Mouse (Mus musculus): Measurements from ENCODE around the gene Hist2h4. TPM values are rescaled to one million over a fixed set of nuclear protein-coding genes. Genes with fewer than 3 reads are reported as not detected.
A peak's percentile ranks its signal among the peaks of the same experiment; 100 is the strongest.
"Not testable (repeated sequence)": the region's sequence is repeated elsewhere in the genome, so short reads cannot be mapped to it uniquely, and the experiment has no call there.

Gene Hist2h4
- total RNA-seq, 4 experiments from 2014 or later = 27.4 to 37.9 (median 32.5) TPM

GRCm38 (mm10) chr3:96268776-96269378, 5.8 kb upstream of the Hist2h4 start:
- DNase-seq = not testable (repeated sequence)

DNA sequence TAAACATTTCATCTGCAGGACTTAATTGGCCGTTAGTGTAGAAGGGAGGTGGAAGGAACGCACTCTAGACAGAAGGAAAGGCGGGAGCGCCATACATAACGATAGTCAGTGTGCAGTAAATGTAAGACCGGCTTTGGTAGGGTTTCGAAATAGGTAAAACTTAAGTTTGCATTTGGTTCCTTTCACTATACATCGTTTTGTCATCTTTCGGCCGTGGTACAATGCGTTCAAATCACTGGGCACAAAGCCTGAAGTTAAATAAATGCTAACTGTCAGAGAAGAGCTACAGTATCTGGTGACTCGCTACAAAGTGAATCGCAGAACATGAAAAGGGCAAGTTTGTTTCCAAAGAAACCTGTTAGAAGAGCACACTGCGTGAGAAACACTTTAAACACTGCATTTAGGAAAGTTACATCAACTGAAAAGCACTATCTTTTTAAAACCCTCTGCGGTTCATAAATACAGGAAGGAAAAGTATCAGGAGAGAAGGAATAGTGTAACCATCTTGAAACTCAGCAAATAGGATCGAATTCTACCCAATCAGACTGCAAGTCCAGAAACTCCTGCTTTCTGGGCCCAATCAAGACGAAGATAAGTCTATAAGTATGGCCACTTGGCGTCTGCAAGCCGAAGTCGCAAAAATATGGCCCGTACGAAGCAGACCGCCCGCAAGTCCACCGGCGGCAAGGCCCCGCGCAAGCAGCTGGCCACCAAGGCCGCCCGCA, 5.1 kb upstream of the Hist2h4 start, which contains the start of gene Hist2h3b:
Hist2h3b (plus strand) TSS at position 604 of the 725 bp plus-strand sequence.
- DNase-seq = peak; percentile 74

DNA sequence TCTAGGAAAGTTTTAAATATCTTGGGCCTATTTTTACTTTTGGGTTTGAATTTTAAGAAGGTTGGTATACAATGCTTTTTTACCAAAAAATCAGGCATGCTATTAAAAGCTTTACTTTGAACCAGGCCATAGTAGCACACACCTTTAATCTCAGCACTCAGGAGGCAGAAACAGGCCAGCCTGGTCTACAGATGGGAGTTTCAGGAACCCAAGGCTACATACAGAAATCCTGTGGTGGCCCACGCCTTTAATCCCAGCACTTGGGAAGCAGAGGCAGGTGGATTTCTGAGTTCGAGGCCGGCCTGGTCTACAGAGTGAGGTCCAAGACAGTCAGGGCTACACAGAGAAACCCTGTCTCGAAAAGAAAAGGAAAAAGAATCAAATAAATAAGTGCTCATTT, 4.4 kb upstream of the Hist2h4 start:
- no peak for DNase-seq

- DNase-seq = no peak
Observed at GRCm38 (mm10) chr3:96266132-96266710, 3.1 kb upstream of the Hist2h4 start.

- no peak for DNase-seq
Observed at GRCm38 (mm10) chr3:96264404-96264949, 1.4 kb upstream of the Hist2h4 start.

GRCm38 (mm10) chr3:96263558-96264403, 670 bp upstream of the Hist2h4 start:
- no peak for DNase-seq

DNA sequence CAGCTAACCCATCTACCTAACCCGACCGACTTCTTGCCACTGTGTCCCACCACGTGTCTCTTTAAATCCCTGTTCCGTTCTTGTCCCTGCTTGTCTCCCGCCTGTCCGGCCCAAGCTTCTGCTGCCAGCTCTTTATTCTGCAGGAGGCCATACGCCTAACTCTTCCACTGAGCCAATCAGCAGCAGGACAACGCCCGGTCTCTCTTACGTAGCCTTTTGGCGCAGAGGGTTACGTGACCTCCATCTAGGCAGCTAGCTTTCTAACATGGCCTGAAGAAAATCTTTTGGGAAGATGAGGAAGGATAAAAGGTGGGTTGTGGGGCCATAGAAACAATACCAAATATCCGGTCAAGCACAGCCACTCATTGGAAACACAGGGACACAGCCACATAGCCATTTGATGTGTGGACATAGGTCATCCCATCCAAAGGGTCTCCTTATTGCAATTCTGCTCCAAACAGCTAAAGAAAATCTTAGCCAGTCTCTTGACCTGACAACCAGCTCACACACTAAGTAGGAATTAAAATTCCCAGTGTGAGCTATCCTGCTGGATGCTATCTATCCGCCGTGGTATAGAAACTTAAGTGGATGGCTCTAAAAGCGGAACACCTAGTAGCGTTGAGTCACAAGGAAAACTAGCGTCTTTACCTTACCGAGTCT, 765 bp downstream of the Hist2h4 start:
- peak; percentile 89 for DNase-seq

DNA sequence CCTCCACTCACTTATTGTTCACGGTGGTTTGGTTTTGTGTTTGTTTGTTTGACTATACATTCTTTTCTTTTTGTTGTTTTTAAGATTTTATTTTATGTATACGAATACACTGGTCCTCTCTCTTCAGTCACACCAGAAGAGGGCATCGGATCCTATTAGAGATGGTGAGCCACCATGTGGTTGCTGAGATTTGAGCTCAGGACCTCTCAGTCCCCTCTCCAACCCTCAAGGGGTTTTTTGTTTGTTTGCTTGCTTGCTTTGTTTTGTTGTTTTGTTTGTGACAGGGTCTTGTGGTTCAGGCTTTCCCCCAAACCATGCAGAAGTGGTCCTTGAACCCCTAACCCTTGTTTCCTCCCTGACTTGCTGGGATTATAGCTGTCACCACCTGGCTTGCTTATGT, 1.5 kb downstream of the Hist2h4 start:
- no peak for DNase-seq

DNA sequence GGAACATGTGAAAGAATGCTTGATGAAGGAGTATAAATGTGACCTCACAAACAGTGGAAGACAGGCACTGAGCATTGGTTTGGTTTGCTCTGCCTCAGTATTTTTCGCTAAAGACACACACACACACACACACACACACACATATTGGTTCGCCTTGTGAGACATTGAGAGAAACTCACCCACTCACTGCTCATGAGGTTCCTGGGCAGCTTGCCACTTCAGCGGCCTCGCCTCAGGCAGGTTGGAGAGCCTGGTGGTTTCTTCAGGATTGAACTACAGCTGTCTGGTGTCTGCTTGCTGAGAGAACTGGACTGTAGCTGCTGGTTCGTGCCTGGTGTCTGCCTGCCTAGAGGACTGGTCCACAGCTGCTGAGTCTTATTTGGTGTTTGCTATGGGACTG, 2.9 kb downstream of the Hist2h4 start:
- DNase-seq = no peak

DNA sequence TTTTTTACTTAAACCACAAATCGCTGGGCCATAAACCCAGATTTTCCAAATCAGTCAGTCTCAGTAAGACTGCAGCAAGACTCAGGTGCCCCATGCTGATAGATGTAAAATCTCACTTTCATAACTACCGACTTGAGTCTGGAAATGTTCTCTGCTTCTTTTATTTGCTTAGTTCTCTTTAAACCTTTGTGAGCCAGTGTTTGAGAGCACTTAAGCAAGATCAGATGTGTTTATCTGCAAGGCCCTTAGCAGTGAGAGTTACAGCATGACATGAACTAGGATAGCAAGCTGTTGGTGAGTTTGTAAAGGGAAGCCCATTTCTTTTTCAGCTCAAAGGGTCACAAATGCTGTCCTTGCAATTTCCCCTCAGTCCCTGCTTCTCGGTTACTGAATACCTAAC, 5.9 kb downstream of the Hist2h4 start:
- no peak for DNase-seq

DNA sequence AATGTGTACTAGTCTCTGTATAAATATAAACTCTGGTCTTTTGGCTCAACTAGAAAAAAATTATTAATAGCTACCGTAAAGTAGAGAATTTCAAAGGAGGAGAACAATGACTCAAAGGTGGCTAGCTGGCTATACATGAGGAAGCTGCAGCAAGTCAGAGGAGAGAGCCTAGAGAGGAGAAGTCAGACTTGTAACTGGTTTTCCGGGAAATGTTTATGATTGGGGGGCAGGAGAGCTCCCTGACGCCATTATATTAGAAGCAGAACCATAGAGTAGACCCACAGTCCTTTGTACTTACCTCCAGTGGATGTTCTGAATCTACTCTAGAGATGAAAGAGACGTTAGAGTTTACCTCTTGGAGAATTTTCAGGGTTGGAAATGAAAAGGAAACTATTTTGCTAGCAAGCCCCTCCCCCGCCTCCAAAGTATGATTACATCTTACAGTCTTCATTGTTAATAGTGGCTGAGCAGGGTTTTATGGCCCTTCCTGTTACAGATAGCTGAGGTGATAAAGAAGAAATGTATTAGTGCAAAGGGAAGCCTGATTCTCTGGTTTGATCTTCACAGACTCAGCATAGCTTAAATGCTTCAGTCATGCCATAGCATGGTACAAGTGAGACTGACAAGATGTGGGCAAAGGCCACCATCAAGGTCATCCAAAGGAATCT, 7.1 kb downstream of the Hist2h4 start:
- DNase-seq = no peak

GRCm38 (mm10) chr3:96254683-96255355, 8.3 kb downstream of the Hist2h4 start:
- DNase-seq = no peak

DNA sequence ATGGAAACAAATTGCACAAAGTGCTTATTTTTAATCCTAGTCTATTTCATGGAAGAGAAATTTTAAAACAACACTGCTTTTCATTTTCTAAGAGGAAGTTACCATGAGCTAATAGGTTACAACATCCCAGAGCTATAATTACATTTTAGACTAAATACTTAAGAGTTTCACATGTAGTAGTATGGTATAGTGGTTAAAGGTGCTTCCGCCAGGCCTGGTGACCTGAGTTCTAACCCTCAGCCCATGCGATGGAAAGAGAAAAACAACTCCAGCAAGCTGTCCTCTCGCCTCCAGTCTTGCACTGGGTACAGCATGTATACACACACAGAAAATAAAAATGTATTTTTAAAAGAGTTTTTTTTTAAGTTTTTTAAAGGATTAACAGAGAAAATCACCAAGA, 11.3 kb downstream of the Hist2h4 start:
- DNase-seq = no peak

GRCm38 (mm10) chr3:96250890-96251289, 12.2 kb downstream of the Hist2h4 start:
- DNase-seq = no peak

- DNase-seq = no peak
Observed at GRCm38 (mm10) chr3:96249034-96249345, 14.1 kb downstream of the Hist2h4 start.

- DNase-seq = no peak
Observed at GRCm38 (mm10) chr3:96248141-96249033, 14.7 kb downstream of the Hist2h4 start.

DNA sequence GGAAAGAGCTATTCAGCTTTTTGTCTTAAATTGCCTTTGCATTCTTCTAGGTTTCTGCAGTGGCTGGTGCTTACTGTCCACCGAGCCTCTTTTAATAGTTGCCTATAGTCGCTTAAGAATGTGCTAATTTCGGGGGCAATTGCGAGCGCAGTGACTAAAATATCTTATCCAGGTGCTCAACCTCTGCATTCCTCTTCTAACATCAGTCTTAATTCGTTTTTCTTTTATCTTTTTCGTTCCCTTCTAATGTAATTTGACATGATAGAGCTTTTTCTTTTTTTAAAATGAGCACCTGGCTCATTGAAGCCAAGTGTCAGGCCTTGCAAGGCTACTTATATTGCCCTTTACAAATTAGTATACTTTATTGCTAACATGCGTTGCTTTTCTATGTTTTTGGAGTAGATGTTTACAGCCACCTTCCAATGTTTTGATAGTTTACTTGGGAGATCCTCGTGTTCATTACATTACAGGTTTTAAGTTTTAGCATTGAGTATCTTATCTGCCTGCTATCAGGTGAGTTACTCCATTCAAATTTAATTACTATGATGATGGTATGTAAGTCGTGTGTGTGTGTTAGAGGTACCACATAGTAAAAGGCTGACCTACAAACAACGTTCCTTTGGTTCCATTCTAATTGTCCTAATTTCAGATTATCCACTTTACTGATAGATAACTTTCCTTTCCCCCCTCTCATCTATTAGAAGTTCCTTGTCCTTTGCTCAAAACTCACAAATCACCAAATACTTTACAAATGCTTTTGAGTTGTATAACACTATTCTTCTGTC, 15.6 kb downstream of the Hist2h4 start:
- no peak for DNase-seq

DNA sequence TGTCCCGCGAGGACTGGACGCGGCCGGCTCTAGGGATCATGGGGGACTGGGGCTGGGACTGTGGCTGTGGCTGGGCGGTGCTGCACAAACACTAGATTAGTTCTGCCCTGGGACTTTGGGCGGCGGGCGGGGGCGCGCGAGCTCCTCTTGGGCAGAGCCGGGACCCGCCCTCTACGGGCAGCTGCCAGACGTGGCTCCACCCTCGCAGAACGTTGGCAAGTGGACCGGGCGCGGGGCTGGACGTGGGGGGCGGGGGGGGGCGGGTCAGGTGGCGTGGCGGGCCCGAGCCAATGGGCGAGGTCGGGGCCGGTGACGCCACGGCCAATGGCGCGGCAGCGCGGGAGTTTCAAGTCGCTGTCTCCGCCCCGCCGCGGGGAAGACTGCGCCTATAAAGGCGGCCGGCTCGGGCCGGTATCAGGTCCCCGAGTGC, 16.7 kb downstream of the Hist2h4 start, which contains the start of gene Hist2h3c1:
Hist2h3c1 (plus strand) TSS at position 259 of the 430 bp plus-strand sequence.
- not testable (repeated sequence) for DNase-seq

DNA sequence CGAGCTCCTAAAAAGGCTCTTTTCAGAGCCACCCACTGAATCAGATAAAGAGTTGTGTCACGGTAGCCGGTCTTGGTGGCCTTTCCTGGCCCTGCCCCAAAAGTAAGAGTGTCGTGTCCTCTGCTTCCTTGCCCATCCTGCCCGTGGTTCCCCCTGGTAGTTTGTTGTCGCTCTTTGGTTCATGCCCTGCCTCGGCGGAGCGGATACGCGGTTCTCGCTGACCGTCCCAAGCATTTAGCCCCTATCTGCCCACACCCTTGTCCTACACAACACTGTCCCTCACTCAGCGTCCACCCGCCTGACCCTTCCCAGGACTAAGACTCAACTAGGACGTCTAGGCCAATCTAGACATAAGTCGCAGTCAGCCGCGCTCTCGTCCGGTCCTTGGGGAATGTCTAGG, 17.1 kb downstream of the Hist2h4 start:
- DNase-seq = not testable (repeated sequence)

All from adrenal gland, adult 8-10 months (tissue).